Mouse (Mus musculus): ENCODE measurements around the gene Izumo3. TPM values are rescaled to one million over a fixed set of nuclear protein-coding genes. Genes with fewer than 3 reads are reported as not detected.
"Not testable (repeated sequence)": the region's sequence is repeated elsewhere in the genome, so short reads cannot be mapped to it uniquely, and the experiment has no call there.

The Izumo3 gene
- not detected for total RNA-seq (2022)

GRCm38 (mm10) chr4:92147134-92147533 is at the start of gene Izumo3:
Gene Izumo3, minus strand, starts transcription at chr4:92147234.
- DNase-seq (ENCODE audit: low spot score in 2 of 2): no peak

- DNase-seq (ENCODE audit: low spot score in 2 of 2): not testable (repeated sequence)
Measured at GRCm38 (mm10) chr4:92191649-92192048, 44.6 kb upstream of the Izumo3 start, which contains the start of gene Gm12666. Gene Gm12666, minus strand, starts transcription at chr4:92191749.

GRCm38 (mm10) chr4:92152646-92153045 is 5.6 kb upstream of the Izumo3 start:
- DNase-seq (ENCODE audit: low spot score in 2 of 2): no peak

GRCm38 (mm10) chr4:92111390-92111988 is 35.5 kb downstream of the Izumo3 start:
- DNase-seq (ENCODE audit: low spot score in 2 of 2): no peak

GRCm38 (mm10) chr4:92097386-92097785 is 49.6 kb downstream of the Izumo3 start:
- DNase-seq (ENCODE audit: low spot score in 2 of 2): no peak

GRCm38 (mm10) chr4:92095951-92096350 is 51.1 kb downstream of the Izumo3 start:
- DNase-seq (ENCODE audit: low spot score in 2 of 2): no peak

Other genes with a start within 250 kb of the Izumo3 start
- gene Gm12666, start 44.5 kb upstream of the Izumo3 start, total RNA-seq (2022): 1 to 10 TPM in 1 of 4 experiments, under 1 TPM in 1, not detected in 2; 0.76 to 1.7 TPM